Mouse (Mus musculus) heart, adult 9 months (tissue): ENCODE measurements at regions not wholly inside any gene's neighbourhood (a gene's known extent, or its start where the extent isn't known, plus 50 kb on each side); places are given as distances from the start of the nearest gene placed in this dataset.
A peak's percentile ranks its signal among the peaks of the same experiment; 100 is the strongest.

Source experiments
- DNase-seq, 2 experiments: peaks; one replicate each; pipeline ENCODE4 v3.0.0; 2022; ENCODE audit warnings: low spot score in 2 of 2

DNA sequence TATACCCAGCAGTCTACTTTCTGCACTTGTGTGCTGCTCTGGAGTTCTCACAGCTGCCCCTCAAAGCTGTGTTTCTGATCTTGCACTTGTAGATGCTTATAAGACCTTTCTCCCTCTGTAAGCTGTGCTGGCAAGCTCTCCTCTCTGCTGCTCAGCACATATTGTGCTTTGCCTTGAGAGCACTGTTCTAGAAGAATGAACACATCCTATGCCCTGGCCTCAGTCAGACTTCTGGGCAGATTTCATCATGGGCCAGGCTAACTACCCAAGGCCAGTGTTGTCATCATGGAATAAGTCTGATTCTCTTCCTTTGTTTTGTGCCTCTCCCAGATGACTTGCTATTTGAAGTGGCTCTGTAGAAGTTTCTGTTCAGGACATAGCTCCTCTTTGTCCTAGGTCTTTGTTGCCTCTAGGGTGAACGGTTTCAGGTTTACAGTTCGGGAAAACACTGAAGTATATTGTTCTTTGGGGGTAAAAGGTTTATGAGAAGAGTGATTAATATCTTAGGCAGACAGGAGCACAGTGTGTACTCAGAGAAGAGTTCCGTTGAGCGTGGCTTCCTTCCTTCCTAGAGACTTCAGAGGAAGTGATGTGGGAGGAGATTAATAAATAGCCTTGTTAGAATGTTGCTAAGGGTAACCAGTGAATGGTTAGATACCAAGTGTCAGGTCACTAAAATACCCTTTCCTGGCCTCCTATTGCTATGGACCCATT is 70.8 kb downstream of the Pcdh18 start:
- DNase-seq = no peak

DNA sequence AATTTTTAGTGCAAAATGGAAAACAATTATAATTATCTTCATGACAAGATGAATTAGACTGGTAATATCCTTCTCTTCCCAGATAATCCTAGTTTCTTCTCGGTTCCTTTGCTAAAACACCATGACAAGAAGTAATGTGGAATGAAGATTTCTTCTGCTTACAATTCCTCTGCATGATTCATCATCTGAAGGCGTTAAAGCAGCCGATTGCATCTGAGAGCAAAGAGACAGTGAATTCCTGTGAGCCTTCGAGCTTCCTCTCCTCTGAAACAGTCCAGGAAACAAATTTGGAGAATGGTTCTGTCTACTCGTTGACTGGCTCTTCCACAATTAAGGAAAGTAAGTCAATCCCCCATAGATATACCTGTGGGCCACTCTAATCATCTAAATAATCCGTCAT is 82.2 kb downstream of the Pcdh18 start:
- DNase-seq = no peak

DNA sequence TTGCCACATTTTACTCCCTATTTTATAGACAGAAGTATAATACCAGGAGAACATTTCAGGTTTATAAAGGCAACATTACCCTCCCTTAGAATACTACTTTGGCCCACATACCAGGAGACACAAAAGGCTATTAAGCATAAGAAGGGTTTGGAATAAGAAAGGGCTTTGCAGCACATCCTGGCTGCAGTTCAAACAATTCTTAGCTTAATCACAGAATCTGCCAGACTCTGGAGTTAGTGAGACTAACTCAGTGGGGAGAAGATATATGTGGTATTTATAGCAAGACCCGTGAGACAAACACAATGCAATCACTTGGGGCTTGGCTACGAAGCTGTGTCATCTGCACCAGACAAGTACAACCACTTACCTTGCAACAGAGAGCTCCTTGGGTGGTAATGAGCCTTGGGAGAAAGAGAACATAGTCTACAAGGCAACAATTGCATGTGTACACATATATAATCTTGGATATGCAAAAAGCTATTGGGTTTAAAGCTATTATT is 84.4 kb downstream of the Pcdh18 start:
- no peak for DNase-seq

DNA sequence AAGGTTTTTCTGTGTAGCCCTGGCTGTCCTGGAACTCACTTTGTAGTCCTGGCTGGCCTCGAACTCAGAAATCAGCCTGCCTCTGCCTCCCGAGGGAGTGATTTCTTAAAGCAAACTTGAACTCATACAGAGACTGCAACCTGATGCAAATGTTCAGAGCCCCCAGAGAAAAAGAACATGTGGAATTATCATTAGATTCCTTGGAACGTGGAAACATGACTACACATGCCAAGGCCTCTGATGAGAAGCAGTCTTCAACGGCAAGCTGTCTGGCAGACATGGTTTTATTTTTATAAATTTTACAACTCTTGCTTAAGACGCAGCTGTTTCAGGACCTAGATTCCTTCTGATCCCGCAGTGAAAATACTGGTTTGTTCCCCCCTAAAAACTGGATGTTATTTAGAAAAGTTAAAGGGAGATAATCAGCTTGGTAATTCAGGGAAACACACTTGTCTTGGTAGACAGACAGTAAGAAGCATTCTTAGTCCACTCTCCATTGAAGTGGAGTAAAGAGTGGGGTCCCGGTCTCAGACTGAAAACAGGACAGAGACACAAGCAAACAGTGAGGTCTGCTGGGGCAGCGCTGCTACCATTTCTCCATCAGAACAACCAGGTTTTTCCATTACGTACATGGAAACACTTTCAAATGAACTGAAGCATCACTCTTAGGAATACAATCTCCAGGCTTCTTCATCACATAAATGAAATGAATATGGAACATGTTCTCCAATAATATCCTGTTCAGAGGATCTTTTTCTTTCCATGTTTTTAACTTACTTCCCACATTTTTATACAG is 89.4 kb downstream of the Pcdh18 start:
- peak; percentile 61 to 70 for DNase-seq

DNA sequence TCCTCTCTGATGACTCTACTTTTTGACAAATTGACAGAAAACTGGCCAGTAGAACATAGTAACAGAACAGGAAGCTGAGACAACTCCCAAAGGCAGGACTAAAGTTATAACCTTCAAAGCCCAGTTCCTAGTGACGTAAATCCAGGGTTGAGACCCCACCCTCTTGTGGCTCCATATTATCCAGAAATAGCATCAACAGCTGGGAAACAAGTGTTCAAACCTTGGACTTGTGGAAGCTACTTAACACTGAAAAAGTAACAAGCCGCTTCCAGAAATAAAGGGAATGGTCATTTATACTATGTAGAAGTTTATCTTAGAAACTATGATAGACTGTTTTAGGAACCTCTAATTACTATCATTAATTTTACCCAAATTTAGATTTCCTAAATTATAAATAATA is 90.6 kb downstream of the Pcdh18 start:
- DNase-seq = no peak

DNA sequence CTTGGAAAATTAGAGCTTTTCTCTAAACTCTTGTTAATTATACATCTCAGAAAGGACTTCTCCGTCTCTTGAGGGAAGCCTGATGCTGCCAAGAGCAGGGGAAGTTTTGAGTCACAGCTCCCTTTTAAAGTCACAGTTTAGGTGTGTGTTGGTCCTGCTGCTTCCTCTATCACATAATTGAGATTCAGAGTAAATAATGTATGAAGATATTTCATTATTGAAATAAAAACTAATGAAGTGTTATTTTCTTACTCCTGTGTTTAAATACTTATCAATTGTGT is 108.3 kb downstream of the Pcdh18 start:
- DNase-seq = no peak

DNA sequence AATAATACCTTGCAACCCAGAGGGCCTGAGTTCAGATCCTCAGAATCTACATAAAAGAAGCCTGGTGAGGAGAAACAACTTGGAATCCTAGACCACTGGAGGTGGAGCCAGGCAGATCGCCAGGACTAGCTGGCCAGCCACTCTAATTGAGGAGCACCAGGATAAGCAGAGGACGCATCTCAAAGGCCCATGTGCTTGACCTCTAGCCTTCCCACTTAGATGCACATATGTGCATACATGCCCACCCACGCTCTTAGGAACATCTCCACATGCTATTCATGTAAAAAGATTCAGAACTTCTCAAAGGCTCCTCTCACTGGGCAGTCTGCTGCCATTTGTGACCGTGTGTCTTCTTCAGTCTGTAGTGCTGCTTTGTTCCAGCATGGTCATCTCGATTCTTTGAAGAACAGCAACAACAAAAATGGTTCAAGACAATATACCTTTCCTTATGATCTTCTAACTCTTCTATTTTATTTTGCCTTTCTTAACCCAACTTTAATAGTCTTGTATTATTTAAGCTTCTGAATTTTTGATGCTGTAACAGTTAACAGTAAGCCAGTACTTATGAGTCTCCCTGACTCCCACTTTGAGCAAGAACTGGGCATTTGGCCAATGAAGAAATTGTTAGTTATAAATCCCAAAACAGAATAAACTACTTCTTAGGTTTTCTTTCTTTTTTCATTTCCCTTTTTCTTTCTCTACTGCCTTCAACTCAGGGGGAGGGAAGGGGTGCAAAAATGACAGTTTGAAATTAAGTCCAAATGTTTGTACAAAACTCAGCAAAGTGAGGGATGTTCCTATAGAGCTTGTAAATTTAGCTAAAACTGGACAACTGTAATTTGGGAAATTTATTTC is 108.9 kb downstream of the Pcdh18 start:
- peak in 1 of 2 experiments; percentile 26 for DNase-seq

DNA sequence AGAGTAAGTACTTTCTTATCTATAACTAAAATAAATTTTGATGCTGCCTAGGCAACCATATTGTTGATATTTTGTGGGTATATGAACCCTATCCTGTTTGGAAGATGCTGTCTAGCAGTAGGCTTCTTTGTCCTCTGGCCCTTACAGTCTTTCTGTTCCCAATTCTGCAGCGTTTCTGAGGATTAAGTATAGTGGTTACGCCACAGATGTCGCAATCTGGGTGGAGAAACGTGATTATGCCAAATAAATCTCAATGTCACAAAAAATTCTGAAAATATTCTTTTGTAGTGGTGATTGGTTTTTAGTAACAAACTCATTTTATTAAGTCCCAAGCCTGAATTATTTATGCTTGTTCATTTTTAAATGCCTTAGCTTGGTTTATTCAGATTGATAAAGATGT is 112.1 kb downstream of the Pcdh18 start:
- peak in 1 of 2 experiments; percentile 28 for DNase-seq

DNA sequence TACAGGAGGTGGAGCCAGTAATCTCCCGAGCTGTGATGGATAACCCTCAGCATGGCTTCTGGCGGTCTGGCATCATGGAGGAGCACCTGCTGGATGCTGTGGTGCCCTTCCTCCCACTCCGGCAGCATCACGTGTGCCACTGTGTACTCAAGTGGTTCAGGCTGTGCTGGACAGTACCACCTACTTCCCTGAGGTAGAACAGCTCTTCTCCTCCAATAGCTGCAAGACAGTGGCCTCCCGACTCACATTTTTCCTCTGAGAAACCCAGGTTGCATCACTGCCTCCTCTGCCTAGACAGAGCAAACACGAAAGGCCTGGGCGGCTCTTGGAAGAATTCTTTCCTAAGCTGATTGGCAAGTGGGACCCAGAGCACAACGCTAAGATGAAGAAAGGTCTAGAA is 113.3 kb downstream of the Pcdh18 start:
- no peak for DNase-seq

DNA sequence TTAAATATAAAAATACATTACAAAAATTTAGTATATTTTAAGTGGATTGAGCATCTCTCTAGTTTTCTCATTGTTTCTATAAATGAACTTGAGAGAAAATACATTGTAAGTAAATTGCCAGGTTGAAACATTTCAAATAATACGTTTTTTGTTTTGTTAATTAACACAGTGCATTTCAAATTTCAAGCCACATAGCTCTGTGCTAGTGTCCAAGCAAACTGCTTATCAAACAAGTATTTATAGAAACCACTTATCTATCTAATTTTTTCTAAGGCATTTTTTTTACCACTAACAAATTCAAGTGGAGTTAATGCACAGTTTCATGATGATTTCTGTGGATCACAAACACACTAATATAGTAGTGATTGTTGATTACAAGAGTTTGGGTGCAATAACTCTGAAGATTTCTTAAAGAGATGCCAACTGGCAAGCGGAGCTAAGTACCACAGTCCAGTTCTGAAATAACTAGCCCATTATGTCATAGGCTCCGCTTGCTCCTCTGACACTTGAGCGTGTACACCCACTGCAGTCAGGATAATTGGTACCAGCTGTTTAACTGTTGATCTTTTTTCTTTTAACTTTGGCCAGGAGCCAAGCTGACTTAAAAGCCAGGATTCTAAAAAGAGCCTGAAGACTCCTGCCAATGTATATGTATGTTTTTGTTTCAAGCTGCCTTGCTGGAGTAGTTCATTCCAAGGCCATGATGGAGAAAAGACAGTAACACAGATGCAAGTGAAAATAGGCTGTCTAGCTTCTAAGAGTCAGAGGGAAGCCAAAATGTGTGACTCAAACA is 115.0 kb downstream of the Pcdh18 start:
- peak; percentile 86 to 87 for DNase-seq

DNA sequence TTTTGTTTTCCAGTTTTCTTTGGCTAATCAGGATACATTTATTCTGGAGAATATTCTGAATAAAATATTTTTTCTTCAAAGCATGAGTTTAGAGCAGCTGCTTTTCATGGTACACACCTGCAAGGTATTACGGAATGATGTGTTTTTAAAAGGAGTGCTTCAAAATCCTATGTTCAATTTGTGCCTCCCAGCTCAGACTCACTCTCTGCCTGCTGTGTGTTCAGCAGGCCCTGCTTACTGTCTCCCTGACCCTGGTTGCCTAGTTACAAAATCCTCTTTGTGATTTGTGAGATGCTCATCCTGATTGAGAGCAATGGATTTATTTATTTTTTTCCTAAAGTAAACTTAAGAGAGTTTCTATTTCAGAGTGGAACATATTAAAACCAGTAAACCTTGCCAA is 115.7 kb downstream of the Pcdh18 start:
- peak; percentile 12 to 17 for DNase-seq

DNA sequence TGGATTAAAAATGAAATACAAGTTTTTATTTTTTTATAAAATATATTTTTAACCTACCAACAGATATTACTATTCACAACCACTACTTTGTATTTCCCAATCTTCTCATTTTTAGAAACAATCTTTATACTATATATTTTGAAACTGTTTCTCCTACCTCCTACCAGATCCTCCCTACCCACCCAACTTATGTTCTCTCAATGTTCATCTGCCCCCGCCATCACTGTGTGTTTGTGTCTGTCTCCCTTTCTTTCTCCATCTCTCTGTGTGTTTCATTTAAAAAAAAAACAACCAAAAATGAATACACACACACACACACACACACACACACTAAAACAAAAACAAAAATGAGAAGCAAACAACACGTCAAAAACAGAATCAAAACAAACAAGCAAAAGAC is 118.5 kb downstream of the Pcdh18 start:
- no peak for DNase-seq

DNA sequence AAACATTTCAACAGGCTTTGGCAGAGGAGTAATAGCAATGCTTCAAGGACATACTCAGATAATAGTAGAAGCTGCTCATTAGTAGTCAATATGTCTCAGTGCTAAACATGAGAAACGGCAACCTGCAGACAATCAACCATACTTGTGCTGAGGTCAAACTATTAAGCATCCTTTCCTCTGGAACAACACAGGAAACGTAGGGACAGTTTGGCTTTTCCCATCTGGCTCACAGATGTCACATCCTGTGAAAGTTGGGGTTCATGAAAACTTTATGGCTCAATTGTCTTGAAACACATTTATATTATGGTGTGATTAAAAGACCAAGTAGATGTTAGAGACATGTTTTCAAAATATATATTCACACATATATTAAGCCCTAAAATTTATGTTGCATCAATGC is 120.4 kb downstream of the Pcdh18 start:
- DNase-seq = no peak

DNA sequence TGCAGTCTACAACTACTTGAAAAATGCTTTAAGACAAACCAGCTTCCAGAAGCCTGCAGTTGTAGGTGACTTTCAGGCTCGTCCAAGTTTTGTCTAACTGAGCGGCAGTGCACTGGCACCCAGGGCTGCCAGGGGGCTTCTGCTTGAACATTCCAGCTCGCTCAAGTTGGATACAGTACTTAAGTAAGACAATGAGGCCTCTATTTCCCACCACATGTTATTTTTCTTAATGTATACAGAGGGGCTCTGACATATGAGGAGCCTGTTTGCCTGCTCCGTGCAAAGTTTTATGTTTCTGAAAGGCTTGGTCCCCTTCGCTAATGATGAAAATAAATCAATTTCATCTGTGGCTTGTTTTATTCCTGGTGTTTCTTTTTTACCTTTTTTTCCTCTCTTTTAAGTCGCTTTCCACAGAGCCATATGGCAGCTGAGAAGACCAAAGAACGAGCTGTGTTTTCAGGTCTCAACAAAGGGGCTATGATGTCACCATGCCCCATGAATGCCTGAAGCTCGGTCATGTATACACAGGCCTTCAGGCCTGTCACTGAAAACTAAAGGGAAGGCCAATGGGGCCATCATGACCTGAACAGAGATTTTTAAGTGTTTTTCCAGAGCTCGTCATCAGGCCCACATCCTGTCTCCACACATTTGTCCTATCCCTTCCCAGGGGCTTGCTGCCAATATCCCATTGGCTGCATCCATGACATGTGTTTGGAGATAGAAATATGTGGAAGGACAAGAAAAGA is 164.2 kb downstream of the Pcdh18 start:
- no peak for DNase-seq

DNA sequence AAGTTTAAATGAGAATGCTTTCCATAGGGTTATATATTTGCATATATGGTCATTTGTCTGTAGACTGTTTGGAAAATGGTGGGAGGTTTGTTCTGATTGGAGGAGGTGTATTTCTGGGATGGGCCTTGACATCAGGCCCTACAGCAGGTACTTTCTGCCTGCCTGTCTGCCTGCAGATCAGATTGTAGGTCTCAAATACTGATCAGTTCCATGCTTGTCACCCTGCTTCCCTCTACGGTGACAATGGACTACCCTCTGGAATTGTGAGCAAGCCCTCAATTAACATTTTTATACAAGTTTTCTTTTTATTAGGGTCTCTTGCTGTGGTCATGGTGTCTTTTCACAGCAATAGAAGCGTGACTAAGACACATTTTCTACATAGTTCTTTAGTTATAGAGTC is 166.9 kb downstream of the Pcdh18 start:
- DNase-seq = no peak

DNA sequence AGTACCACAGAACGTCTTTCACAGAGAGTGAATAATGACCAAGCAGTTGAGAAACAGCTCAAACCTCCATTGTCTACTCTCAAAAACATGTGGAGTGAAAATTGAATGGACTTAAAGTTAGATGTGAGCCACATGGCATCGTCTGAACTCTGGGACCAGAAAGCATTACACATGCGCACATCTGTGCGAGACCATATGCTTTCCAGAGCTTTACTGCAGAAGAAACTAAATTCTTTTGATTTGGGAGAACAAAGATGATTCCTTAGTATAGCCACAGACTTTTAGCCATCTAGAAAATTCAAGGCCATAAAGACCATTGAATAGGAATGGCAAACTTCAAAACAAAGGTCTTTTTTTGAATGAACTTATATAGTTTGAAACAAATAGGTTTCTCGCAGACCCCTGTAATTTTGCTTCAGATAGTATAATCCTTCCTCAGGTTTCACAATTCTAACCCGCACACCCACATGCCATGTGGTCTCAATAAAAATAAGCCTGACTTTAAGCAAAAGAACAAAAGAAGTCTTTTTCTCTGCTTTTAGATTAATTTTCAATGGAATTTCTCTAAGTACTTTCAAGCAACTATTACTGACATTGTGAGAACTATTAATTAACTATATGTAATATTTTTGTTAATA is 170.5 kb downstream of the Pcdh18 start:
- DNase-seq = no peak

DNA sequence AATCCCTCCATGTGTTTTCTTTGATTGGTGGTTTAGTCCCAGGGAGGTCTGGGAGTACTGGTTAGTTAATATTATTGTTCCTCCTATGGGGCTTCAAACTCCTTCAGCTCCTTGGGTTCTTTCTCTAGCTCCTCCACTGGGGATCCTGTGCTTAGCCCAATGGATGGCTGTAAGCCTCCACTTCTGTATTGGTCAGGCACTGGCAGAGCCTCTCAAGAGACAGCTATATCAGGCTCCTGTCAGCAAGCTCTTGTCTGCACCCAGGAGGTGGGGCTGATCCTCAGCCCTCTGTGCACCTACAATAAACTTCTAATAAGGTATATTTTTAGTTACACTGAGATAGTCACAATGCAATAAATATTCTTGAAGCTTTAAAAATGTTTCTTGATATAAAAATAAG is 171.2 kb downstream of the Pcdh18 start:
- DNase-seq = peak; percentile 1 to 8

DNA sequence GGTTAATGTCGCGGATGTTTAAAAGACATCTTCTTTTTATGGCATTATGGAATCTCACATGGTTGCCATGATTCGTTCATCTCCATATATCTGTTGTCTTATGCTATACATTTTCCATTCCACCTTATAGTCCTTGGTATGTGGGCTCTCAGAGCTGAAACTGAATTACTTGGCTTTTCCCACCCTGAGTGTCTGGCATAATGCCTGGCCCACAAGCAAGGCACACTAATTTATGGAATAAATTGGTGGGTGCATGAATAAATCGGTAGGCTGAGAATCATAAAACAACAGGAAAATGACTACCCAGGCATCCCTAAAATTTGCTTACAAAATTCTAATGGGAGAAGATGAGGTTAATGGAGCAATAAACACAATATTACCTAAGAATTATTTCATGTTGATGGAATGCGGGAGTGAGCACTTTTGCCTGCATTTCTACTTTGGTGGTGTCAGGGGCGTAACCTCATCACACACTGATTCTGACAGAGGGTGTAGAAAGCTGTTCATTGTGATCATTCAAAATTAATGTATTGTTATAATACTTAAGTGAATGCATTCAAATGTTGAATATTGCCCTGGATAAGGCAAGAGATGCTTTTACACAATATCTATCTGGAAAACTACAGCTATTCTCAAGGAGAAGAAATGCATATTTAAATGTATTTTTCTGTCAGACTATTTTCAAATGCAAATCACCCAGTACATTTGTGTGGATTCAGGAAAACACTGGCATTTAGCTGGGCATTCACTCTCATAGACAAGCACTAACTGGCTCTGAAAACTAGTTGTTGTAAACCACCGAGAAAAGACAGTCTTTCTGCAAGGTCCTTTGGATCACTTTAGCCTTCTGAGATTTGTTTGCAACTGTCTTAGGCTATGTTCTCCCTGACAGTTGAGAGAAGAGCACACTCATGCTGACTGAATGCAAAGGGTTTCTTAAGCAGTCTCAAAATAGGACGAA is 190.1 kb downstream of the Pcdh18 start:
- no peak for DNase-seq

DNA sequence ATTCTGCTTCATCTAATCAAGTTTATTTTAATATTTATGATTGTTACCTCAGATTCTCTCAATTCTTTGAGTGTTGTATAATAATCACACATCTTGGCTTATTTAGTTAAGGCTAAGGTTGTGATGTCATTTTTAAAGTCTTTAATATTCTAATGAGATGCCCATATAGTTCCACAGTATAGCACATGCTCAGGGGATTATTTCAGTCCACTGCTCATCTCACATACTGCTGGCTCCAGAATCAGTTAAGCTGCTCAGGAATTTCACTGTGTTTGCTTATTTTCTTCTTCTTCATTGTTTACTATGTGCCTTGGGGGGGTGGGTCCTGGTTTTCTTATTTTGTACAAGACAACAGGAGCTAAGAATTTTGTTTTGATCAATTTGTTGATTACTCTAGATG is 229.5 kb downstream of the Pcdh18 start:
- DNase-seq = no peak
